Mouse (Mus musculus) ES-Bruce4 (cell line): ENCODE measurements around the gene Kif26b. TPM values are rescaled to one million over a fixed set of nuclear protein-coding genes. Genes with fewer than 3 reads are reported as not detected.
A peak's percentile ranks its signal among the peaks of the same experiment; 100 is the strongest.

Source experiments
- H3K27ac ChIP-seq: 2 replicates; pipeline ENCODE4 v1.5.1; 2012; ENCODE audit warnings: low read length, inconsistent platforms; ENCODE audit not compliant: insufficient read depth
- H3K27me3 ChIP-seq: 2 replicates; pipeline ENCODE4 v1.6.1; 2012; ENCODE audit warnings: mild to moderate bottlenecking, low read length, inconsistent platforms; ENCODE audit not compliant: control insufficient read depth, poor library complexity, insufficient read depth, severe bottlenecking
- H3K36me3 ChIP-seq: 2 replicates; pipeline ENCODE4 v1.6.1; 2012; ENCODE audit warnings: inconsistent platforms, mild to moderate bottlenecking, low read length, moderate library complexity; ENCODE audit not compliant: control insufficient read depth, poor library complexity, insufficient read depth, severe bottlenecking
- H3K4me1 ChIP-seq: one replicate; pipeline ENCODE4 v1.8.1; 2011; ENCODE audit warnings: low read length; ENCODE audit not compliant: control insufficient read depth, insufficient read depth
- H3K4me3 ChIP-seq: 2 replicates; pipeline ENCODE4 v1.5.1; 2011; ENCODE audit warnings: low read depth, mild to moderate bottlenecking, low read length
- H3K9ac ChIP-seq: 2 replicates; pipeline ENCODE4 v1.6.1; 2012; ENCODE audit warnings: low read depth, mild to moderate bottlenecking, inconsistent platforms; ENCODE audit not compliant: poor library complexity, severe bottlenecking
- H3K9me3 ChIP-seq: replicated peaks from 2 replicates; pipeline ENCODE4 v1.6.1; 2012; ENCODE audit warnings: mild to moderate bottlenecking, low read length, inconsistent platforms; ENCODE audit not compliant: control insufficient read depth, poor library complexity, insufficient read depth, severe bottlenecking
- CTCF ChIP-seq: IDR thresholded peaks from one replicate; pipeline ENCODE4 v1.8.1; 2011; ENCODE audit warnings: low read depth, low read length
- EP300 ChIP-seq: IDR thresholded peaks from 2 replicates; pipeline ENCODE4 v1.6.1; 2011; ENCODE audit warnings: low read depth, low read length; ENCODE audit not compliant: insufficient read depth
- POLR2A ChIP-seq: IDR thresholded peaks from one replicate; pipeline ENCODE4 v1.8.1; 2011; ENCODE audit warnings: low read length; ENCODE audit not compliant: insufficient read depth
- polyA plus RNA-seq: library from polyadenylated mRNA; stranded (reverse); fragments of >200 nt; gene quantifications from 2 replicates; pipeline ENCODE4 v1.2.4, GENCODE M21; 2011; ENCODE audit warnings: low read depth; ENCODE audit not compliant: missing spikeins, insufficient read depth, insufficient read length

Kif26b gene
- polyA plus RNA-seq, 1 experiment = 0.31 TPM

DNA sequence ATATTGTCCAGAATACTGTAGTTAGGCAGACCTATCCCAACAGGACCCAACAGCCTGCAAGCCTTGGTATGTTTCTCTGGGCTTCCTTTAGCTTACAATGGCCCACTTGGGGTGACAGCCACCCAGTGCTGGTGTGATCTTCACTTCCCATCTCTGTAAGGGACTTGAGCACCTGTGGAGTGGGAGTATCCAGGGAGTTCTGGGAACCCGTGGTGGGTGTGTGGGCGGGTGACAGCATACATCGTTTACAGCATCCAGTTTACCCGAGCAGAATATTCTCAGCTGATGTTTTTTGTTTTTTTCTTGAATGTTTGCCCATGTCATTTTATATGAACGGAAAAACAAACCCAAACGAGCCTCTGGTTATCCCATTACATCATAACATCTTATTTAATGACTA, 216.5 kb downstream of the Kif26b start:
- H3K9ac ChIP-seq = no peak overlapping the region
- no peaks in the 10 kb centered on the region for H3K4me1 ChIP-seq
- no peaks in the 10 kb centered on the region for H3K27me3 ChIP-seq
- H3K9me3 ChIP-seq = no peaks in the 10 kb centered on the region; the same call in none of the 2 replicates
- no peak for TF ChIP-seq POLR2A
- no peak for TF ChIP-seq CTCF
- TF ChIP-seq EP300 = no peak
- H3K4me3 ChIP-seq = no peak overlapping the region
- no peak overlapping the region for H3K27ac ChIP-seq
- no peaks in the 10 kb centered on the region for H3K36me3 ChIP-seq

DNA sequence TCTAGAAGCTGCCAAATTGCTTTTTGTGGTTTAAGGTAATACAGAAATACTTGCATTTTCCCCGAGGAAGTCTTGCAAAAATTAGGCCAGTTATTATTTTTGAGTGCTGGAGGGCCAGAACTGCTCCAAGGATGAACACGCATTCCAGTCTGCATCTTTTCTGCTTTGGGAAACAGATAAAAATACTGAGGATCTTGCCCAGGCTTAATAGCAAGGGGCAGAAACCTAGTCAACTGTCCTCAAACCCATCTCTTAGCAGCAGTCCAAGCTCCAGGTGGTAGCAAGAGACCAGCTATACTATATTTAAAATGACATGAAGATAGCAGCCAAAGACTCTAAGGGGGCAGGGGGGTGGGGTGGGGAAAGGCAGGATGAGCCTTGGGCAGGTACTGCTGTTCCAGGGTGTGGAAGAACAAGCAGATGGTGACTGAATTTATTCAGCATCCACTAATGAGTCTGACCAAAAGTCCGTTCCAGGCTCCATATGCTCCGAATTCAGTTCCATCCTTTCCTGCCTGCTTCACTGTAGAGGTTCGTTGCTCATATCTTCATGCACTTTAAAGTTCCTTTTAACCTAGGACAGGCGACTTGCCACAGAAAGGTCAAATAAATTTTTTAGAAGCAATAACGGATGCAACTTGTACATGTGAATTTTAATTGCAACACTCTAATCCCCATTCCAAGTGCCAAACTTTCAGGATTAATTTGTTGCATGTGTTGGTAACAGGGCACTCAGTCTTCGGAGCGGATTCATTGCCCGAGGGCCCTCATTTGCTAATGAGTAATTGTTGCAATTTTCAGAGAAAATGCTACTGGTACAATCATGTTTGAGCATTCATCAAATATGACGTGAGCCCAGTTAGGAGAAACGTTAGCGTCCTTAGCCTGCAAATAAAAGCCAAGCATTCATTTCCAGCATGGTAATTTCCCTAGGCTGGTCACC, 218.6 kb downstream of the Kif26b start:
- TF ChIP-seq CTCF (no peak), POLR2A (no peak), EP300 (no peak)
- no peak overlapping the region for H3K9ac ChIP-seq

DNA sequence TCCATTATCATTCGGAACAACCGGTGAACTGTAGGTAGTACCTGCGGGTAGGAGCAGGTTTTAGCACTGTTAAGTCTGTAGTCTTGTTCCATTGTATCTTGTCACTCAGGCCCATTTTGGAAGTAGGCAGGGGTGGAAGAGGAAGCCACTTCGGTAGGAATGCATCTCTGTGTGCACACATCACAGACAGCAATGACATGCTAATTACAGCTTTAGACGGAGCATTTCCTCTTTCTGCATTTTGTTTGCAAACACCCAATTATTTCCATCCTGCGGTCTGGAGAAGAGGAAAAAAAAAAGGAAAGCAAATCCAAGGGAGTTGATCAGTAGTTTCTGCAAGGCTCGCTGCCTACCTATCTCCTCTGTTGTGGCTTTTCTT, 219.3 kb downstream of the Kif26b start:
- Histone ChIP-seq H3K4me1 (no peaks in the 10 kb centered on the region), H3K27me3 (no peaks in the 10 kb centered on the region), H3K9me3 (no peaks in the 10 kb centered on the region; the same call in none of the 2 replicates), H3K9ac (no peak overlapping the region), H3K27ac (no peak overlapping the region), H3K4me3 (no peak overlapping the region), H3K36me3 (no peaks in the 10 kb centered on the region)
- no peak for TF ChIP-seq POLR2A
- TF ChIP-seq EP300 = no peak
- no peak for TF ChIP-seq CTCF

More for the DNA sequence above, 218.6 kb downstream of the Kif26b start:
- H3K27me3 ChIP-seq = no peaks in the 10 kb centered on the region
- no peak overlapping the region for H3K27ac ChIP-seq
- no peaks in the 10 kb centered on the region; the same call in none of the 2 replicates for H3K9me3 ChIP-seq
- no peak overlapping the region for H3K4me3 ChIP-seq
- H3K36me3 ChIP-seq = no peaks in the 10 kb centered on the region
- H3K4me1 ChIP-seq = no peaks in the 10 kb centered on the region

DNA sequence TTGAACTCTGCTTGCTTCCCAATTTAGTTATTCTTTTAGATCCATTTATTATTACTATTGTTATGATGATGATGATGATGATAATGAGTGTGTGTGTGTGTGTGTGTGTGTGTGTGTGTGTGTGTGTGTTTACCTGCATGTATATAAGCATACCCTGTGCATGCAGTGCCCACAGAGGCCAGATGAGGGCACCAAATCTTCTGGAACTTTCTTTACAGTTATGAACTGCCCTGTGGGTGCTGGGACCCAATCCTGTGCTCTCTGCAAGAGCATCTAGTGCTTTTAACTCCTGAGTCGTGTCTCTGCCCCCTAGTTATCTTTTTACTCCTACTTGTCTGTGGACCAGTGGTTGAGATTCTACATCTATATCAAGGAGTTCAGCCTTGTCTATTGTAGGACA, 219.7 kb downstream of the Kif26b start:
- Histone ChIP-seq H3K9ac (no peak overlapping the region), H3K27ac (no peak overlapping the region), H3K9me3 (no peaks in the 10 kb centered on the region; the same call in none of the 2 replicates), H3K27me3 (no peaks in the 10 kb centered on the region), H3K4me1 (no peaks in the 10 kb centered on the region), H3K4me3 (no peak overlapping the region), H3K36me3 (no peaks in the 10 kb centered on the region)
- TF ChIP-seq POLR2A (no peak), EP300 (no peak), CTCF (peak; percentile 10)

DNA sequence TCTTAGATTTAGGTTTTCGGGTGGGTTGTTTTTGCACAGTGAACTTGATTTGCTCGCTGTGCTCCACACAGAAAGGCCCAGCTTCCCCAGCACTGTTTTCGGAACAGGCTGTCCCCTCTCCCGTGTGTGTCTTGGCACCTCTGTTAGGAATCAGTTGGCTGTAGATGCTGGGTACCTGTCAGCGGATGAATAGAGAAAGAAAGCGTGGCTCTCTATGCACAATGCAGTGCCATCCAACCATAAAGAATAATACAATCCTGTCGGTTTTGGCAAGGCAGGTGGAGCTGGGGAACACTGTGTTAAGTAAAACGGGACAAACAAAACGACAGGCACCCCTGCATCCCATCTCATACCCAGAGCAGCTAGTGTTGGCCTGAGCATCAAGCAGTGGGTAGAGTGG, 220.9 kb downstream of the Kif26b start:
- Histone ChIP-seq H3K27ac (no peak overlapping the region), H3K27me3 (no peaks in the 10 kb centered on the region), H3K9ac (no peak overlapping the region), H3K36me3 (no peaks in the 10 kb centered on the region), H3K9me3 (no peaks in the 10 kb centered on the region), H3K4me3 (no peak overlapping the region), H3K4me1 (no peaks in the 10 kb centered on the region)
- TF ChIP-seq EP300 (no peak), POLR2A (no peak), CTCF (no peak)

DNA sequence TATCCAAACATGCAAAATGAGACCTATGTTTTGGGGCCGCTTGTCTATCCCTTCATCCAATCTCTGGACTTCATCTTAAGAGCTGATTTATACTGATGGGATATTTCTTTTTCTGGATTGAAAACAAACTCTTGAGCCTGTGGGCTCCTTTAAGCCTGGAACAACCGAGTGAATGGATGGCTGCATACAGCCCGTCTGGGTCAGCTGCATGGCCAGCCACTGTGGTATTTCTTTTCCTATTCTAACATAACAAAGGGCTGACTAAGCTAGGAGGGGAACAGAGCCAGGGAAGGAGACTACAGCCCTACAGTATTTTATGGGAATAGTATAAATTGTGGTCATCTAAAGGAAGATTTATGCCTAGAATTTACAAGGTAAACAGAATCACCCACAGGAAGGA, 229.5 kb downstream of the Kif26b start:
- no peaks in the 10 kb centered on the region for H3K27me3 ChIP-seq
- no peaks in the 10 kb centered on the region for H3K4me1 ChIP-seq
- TF ChIP-seq POLR2A (no peak), CTCF (no peak), EP300 (no peak)
- H3K9me3 ChIP-seq = peaks cover 5% of the 10 kb centered on the region; the same call in 1 of the 2 replicates
- H3K36me3 ChIP-seq = no peaks in the 10 kb centered on the region
- no peak overlapping the region for H3K4me3 ChIP-seq
- no peak overlapping the region for H3K27ac ChIP-seq
- no peak overlapping the region for H3K9ac ChIP-seq
